Mouse (Mus musculus) T-helper 2 cell (primary cell): ENCODE measurements around the gene Tmem108.

ENCODE experiments used
- in situ Hi-C: fragments of 300-600 bp; cut with MboI, MseI; formaldehyde crosslinking; loops from one replicate; pipeline ENCODE4 v1.15.1; 2025; ENCODE audit warnings: high pct_unique_total_duplicates

The Tmem108 gene

GRCm38 (mm10) chr9:103465711-103466220, 295.9 kb downstream of the Tmem108 start:
- in situ Hi-C loops, result no loop called here

- in situ Hi-C loops, result no loop called here
Observed at GRCm38 (mm10) chr9:103465293-103465692, 296.3 kb downstream of the Tmem108 start.

GRCm38 (mm10) chr9:103463833-103464232, 297.8 kb downstream of the Tmem108 start:
- in situ Hi-C loops, result no loop called here

- in situ Hi-C loops, result no loop called here
Observed at GRCm38 (mm10) chr9:103459839-103460238, 301.8 kb downstream of the Tmem108 start.

- in situ Hi-C loops, result no loop called here
Observed at GRCm38 (mm10) chr9:103459307-103459706, 302.3 kb downstream of the Tmem108 start.

- in situ Hi-C loops, result loop anchor here (5.0 kb wide), 1 partner anchor 38 kb away; no protein-coding TSS in a partner anchor
Observed at GRCm38 (mm10) chr9:103449651-103450050, 312.0 kb downstream of the Tmem108 start.

GRCm38 (mm10) chr9:103449092-103449491, 312.5 kb downstream of the Tmem108 start:
- in situ Hi-C loops, result loop anchor here (5.0 kb wide), 1 partner anchor 38 kb away; no protein-coding TSS in a partner anchor

GRCm38 (mm10) chr9:103444656-103445055, 317.0 kb downstream of the Tmem108 start:
- in situ Hi-C loops, result loop anchor here (5.0 kb wide), 1 partner anchor 43 kb away; no protein-coding TSS in a partner anchor

- in situ Hi-C loops, result no loop called here
Observed at GRCm38 (mm10) chr9:103443824-103444185, 317.8 kb downstream of the Tmem108 start.

- in situ Hi-C loops, result no loop called here
Observed at GRCm38 (mm10) chr9:103443121-103443823, 318.4 kb downstream of the Tmem108 start.

- in situ Hi-C loops, result no loop called here
Observed at GRCm38 (mm10) chr9:103440597-103440996, 321.0 kb downstream of the Tmem108 start.

- in situ Hi-C loops, result no loop called here
Observed at GRCm38 (mm10) chr9:103437104-103437503, 324.5 kb downstream of the Tmem108 start.

- in situ Hi-C loops, result no loop called here
Observed at GRCm38 (mm10) chr9:103434116-103434515, 327.5 kb downstream of the Tmem108 start.
